Mouse (Mus musculus) cerebellum, adult 2 months (tissue): Measurements from ENCODE around the gene Ccr1l1.

ENCODE experiments used
- CTCF ChIP-seq: fragments of 200-500 bp; IDR thresholded peaks from 2 replicates; pipeline ENCODE4 v1.5.1; 2011; ENCODE audit warnings: low read depth, mild to moderate bottlenecking, control low read depth, low read length, moderate library complexity, borderline replicate concordance; ENCODE audit not compliant: insufficient read depth
- POLR2A ChIP-seq: fragments of 200-500 bp; IDR thresholded peaks from 2 replicates; pipeline ENCODE4 v1.6.1; 2011; ENCODE audit warnings: low read length, control low read depth, borderline replicate concordance; ENCODE audit not compliant: insufficient read depth

GRCm38 (mm10) chr9:123999784-124000183, 21.6 kb upstream of the Ccr1l1 start:
- TF ChIP-seq POLR2A (no peak), CTCF (no peak)
